Mouse (Mus musculus) MEL (cell line): ENCODE data around the gene Ints13. TPM values are rescaled to one million over a fixed set of nuclear protein-coding genes. Genes with fewer than 3 reads are reported as not detected.
"Not testable (repeated sequence)": the region's sequence is repeated elsewhere in the genome, so short reads cannot be mapped to it uniquely, and the experiment has no call there.

Source experiments
- DNase-seq: peaks from one replicate; pipeline ENCODE4 v3.0.0; 2011; ENCODE audit warnings: low read depth, low spot score
- H3K27ac ChIP-seq: 2 replicates; pipeline ENCODE4 v1.5.1; 2012; ENCODE audit warnings: low read depth, mild to moderate bottlenecking, control low read depth, low read length, moderate library complexity; ENCODE audit not compliant: control insufficient read depth
- H3K27me3 ChIP-seq, 2 experiments: fragments of 150-350 bp in 1 of 2; sonication (generic) in 1 of 2; 2 replicates each; pipeline ENCODE4 v1.6.1; 2012; ENCODE audit warnings: low read length in 2 of 2, mild to moderate bottlenecking in 2 of 2, improper control_type of control experiment in 1 of 2, moderate library complexity in 1 of 2; ENCODE audit not compliant: insufficient read depth in 2 of 2, control insufficient read depth in 1 of 2
- H3K36me3 ChIP-seq, 2 experiments: 2 replicates each; pipeline ENCODE4 v1.6.1; 2012 to 2014; ENCODE audit warnings: low read length in 2 of 2, improper control_type of control experiment in 1 of 2, inconsistent platforms in 1 of 2, mild to moderate bottlenecking in 1 of 2; ENCODE audit not compliant: insufficient read depth in 2 of 2, control insufficient read depth in 1 of 2
- H3K4me1 ChIP-seq, 2 experiments: fragments of 150-350 bp in 1 of 2; sonication (generic) in 1 of 2; 2 replicates each; pipeline ENCODE4 v1.6.1; 2012; ENCODE audit warnings: low read length in 2 of 2, improper control_type of control experiment in 1 of 2, mild to moderate bottlenecking in 1 of 2; ENCODE audit not compliant: insufficient read depth in 2 of 2, control insufficient read depth in 1 of 2
- H3K4me3 ChIP-seq, 2 experiments: fragments of 150-350 bp in 1 of 2; sonication (generic) in 1 of 2; 2 replicates each; pipeline ENCODE4 v1.5.1; 2012; ENCODE audit warnings: low read depth in 2 of 2, low read length in 2 of 2, mild to moderate bottlenecking in 2 of 2, moderate library complexity in 2 of 2, control low read depth in 1 of 2, improper control_type of control experiment in 1 of 2; ENCODE audit not compliant: control insufficient read depth in 1 of 2, insufficient read depth in 1 of 2
- H3K79me2 ChIP-seq: 2 replicates; pipeline ENCODE4 v1.6.1; 2012; ENCODE audit warnings: mild to moderate bottlenecking, low read length, moderate library complexity; ENCODE audit not compliant: control insufficient read depth, poor library complexity, insufficient read depth
- H3K9ac ChIP-seq: 2 replicates; pipeline ENCODE4 v1.6.1; 2012; ENCODE audit warnings: low read depth, mild to moderate bottlenecking, control low read depth, low read length, moderate library complexity; ENCODE audit not compliant: control insufficient read depth, poor library complexity, severe bottlenecking
- H3K9me3 ChIP-seq: fragments of 150-350 bp; sonication (generic); replicated peaks from 2 replicates; pipeline ENCODE4 v1.6.1; 2012; ENCODE audit warnings: mild to moderate bottlenecking, low read length, improper control_type of control experiment, moderate library complexity; ENCODE audit not compliant: insufficient read depth
- CTCF ChIP-seq, 3 experiments: IDR thresholded peaks in 2 of 3; conservative IDR thresholded peaks in 1 of 3; 2 replicates each; pipeline ENCODE4 v1.5.1; 2011 to 2012; ENCODE audit warnings: low read length in 3 of 3, low read depth in 2 of 3, mild to moderate bottlenecking in 2 of 3, improper control_type of control experiment in 1 of 3, inconsistent platforms in 1 of 3, mixed read lengths in 1 of 3, moderate library complexity in 1 of 3; ENCODE audit not compliant: control insufficient read depth in 1 of 3, insufficient read depth in 1 of 3, poor library complexity in 1 of 3, severe bottlenecking in 1 of 3
- EP300 ChIP-seq, 2 experiments: IDR thresholded peaks; 2 replicates each; pipeline ENCODE4 v1.6.1; 2011; ENCODE audit warnings: improper control_type of control experiment in 2 of 2, low read length in 2 of 2, low read depth in 1 of 2, mild to moderate bottlenecking in 1 of 2
- JUND ChIP-seq: IDR thresholded peaks from 2 replicates; pipeline ENCODE4 v1.6.1; 2011; ENCODE audit warnings: low read depth, mild to moderate bottlenecking, improper control_type of control experiment, low read length
- MXI1 ChIP-seq: IDR thresholded peaks from 2 replicates; pipeline ENCODE4 v1.6.1; 2011; ENCODE audit warnings: mild to moderate bottlenecking, low read depth, low read length, improper control_type of control experiment
- MYB ChIP-seq: IDR thresholded peaks from 2 replicates; pipeline ENCODE4 v1.6.1; 2011; ENCODE audit warnings: mild to moderate bottlenecking, low read depth, low read length, improper control_type of control experiment
- POLR2AphosphoS5 ChIP-seq: IDR thresholded peaks from 2 replicates; pipeline ENCODE4 v1.6.1; 2012; ENCODE audit warnings: low read depth, borderline replicate concordance, mild to moderate bottlenecking, inconsistent platforms, low read length, moderate library complexity, mixed read lengths
- SIN3A ChIP-seq: IDR thresholded peaks from 2 replicates; pipeline ENCODE4 v1.6.1; 2012; ENCODE audit warnings: low read length, improper control_type of control experiment, inconsistent platforms
- SMC3 ChIP-seq: IDR thresholded peaks from 2 replicates; pipeline ENCODE4 v1.6.1; 2011; ENCODE audit warnings: low read depth, low read length, improper control_type of control experiment
- TBP ChIP-seq: IDR thresholded peaks from 2 replicates; pipeline ENCODE4 v1.8.0; 2011; ENCODE audit warnings: low read depth, low read length, improper control_type of control experiment
- UBTF ChIP-seq: IDR thresholded peaks from 2 replicates; pipeline ENCODE4 v1.6.1; 2012; ENCODE audit warnings: low read depth, mild to moderate bottlenecking, inconsistent platforms, low read length, improper control_type of control experiment, moderate library complexity, borderline replicate concordance; ENCODE audit not compliant: insufficient read depth
- polyA plus RNA-seq, 2 experiments: library from polyadenylated mRNA; stranded (reverse) in 1 of 2; unstranded in 1 of 2; fragments of >175 nt in 1 of 2; fragments of >200 nt in 1 of 2; gene quantifications; 2 replicates each; pipeline versions ENCODE4 v1.2.1 to v1.2.4; 2012; ENCODE audit warnings: low replicate concordance in 2 of 2, low read depth in 1 of 2; ENCODE audit not compliant: insufficient read length in 2 of 2, insufficient read depth in 1 of 2, missing spikeins in 1 of 2
- total RNA-seq: library from RNA; depleted of rRNA; stranded (reverse); fragments of 300-350 nt; gene quantifications from 2 replicates; pipeline ENCODE4 v1.2.3, GENCODE M21; 2012

Ints13 gene
- total and polyA plus RNA-seq, 3 experiments, result 63.5 to 70.2 TPM; not detected in 1

- no peaks in the 10 kb centered on the region for H3K27me3 ChIP-seq
- peaks cover 55% of the 10 kb centered on the region for H3K79me2 ChIP-seq
- peaks cover 10 to 11% of the 10 kb centered on the region in 2 experiments for H3K4me1 ChIP-seq
- peak within 1 kb of the TSS; percentile 91 to 97 for H3K4me3 ChIP-seq
- H3K27ac ChIP-seq, result peak within 1 kb of the TSS; percentile 90
- H3K9ac ChIP-seq, result peak within 1 kb of the TSS; percentile 95
- TF ChIP-seq EP300 (IDR thresholded peaks at IDR 0.05; ENCODE audit: low read depth in 1 of 2, low read length in 2 of 2) (0 out of 4 replicates have a peak, but pooled peaks of 1 of the 2 experiments have one; percentile 18), SMC3 (no peak), UBTF (0 out of 2 replicates have a peak, but pooled peaks have one; percentile 38), MXI1 (peak; percentile 60), SIN3A (peak; percentile 42; the same call in 1 of the 2 replicates), MYB (no peak)
- no peaks in the 10 kb centered on the region for H3K9me3 ChIP-seq
- peak; percentile 41 for DNase-seq
- peaks cover 2 to 40% of the 10 kb centered on the region in 2 experiments for H3K36me3 ChIP-seq
These were observed 732 bp downstream of the Ints13 start, which contains the start of gene Fgfr1op2 for GRCm38 (mm10) chr6:146576903-146577302. Gene Fgfr1op2, plus strand, starts transcription at chr6:146577203.

- Histone ChIP-seq H3K4me3 (no peak overlapping the region), H3K79me2 (peaks cover 25% of the 10 kb centered on the region)
- TF ChIP-seq TBP, result no peak
- no peak for TF ChIP-seq JUND
- no peak for TF ChIP-seq POLR2AphosphoS5
- no peak for TF ChIP-seq UBTF
- no peak for TF ChIP-seq SIN3A
- no peak for TF ChIP-seq CTCF (IDR thresholded peaks at IDR 0.05 in 2 of 3, conservative IDR thresholded peaks at IDR 0.05 in 1 of 3; ENCODE audit: control insufficient read depth in 1 of 3, insufficient read depth in 1 of 3, low read depth in 2 of 3, low read length in 3 of 3, poor library complexity in 1 of 3, severe bottlenecking in 1 of 3)
- TF ChIP-seq, all 39 proteins: peak for 0
- Histone ChIP-seq H3K27me3 (no peaks in the 10 kb centered on the region), H3K36me3 (peaks cover 2 to 23% of the 10 kb centered on the region in 2 experiments), H3K9ac (no peak overlapping the region), H3K4me1 (0 out of 4 replicates have a peak, but pooled peaks cover 0 to 2% of the 10 kb centered on the region in 2 experiments), H3K27ac (no peak overlapping the region), H3K9me3 (no peaks in the 10 kb centered on the region)
- DNase-seq, result no peak
These were observed 5.6 kb downstream of the Ints13 start for GRCm38 (mm10) chr6:146572073-146572472.

- H3K79me2 ChIP-seq, H3K4me1 ChIP-seq, H3K4me3 ChIP-seq, DNase-seq, H3K9ac ChIP-seq, H3K9me3 ChIP-seq, H3K27ac ChIP-seq, H3K27me3 ChIP-seq: not testable (repeated sequence)
- H3K36me3 ChIP-seq, result peaks cover 9 to 35% of the 10 kb centered on the region in 2 experiments
These were observed 15.2 kb downstream of the Ints13 start for GRCm38 (mm10) chr6:146562461-146562860.
